Mouse (Mus musculus): Measurements from ENCODE around the gene Arfgap2. TPM values are rescaled to one million over a fixed set of nuclear protein-coding genes. Genes with fewer than 3 reads are reported as not detected.

The Arfgap2 gene
- polyA plus RNA-seq, 1 experiment from 2014 or later: 64.2 TPM

DNA sequence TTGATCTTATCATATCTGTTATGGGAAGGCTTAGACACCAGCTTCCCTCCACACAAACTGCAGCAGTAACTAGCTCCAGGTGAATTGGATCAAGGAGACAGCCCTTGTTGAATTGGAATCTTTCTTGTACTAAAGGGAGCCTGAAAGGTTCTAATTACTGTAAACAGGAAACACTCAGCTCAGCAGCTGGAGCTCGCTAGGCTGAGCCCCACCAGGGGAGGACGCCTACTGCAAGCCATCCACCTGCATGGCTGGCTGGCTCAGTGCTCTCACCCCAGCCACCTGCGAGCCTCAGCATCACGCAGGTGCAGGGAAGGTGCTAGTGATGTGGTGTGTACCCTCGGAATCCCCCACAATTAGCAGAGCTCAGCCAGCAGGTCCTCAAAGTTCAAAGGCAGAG is 43.9 kb downstream of the Arfgap2 start:
- H3K27ac ChIP-seq (ENCODE audit: low read depth): no peak overlapping the region
- H3K27me3 ChIP-seq (ENCODE audit: insufficient read depth, low read length): no peaks in the 10 kb centered on the region
- no peak for TF ChIP-seq CTCF (IDR thresholded peaks at IDR 0.05; ENCODE audit: low read depth)
- no peak for TF ChIP-seq EP300 (IDR thresholded peaks at IDR 0.05; ENCODE audit: low read depth)
- DNase-seq: no peak
- ATAC-seq: no peak
- WGBS (ENCODE audit: insufficient replicate concordance): 53% methylated on average over 5 of the region's 5 CpGs
- no peak overlapping the region for H3K4me2 ChIP-seq (ENCODE audit: low read depth, low read length)
- no peaks in the 10 kb centered on the region for H3K9me3 ChIP-seq (ENCODE audit: low read length)
- H3K36me3 ChIP-seq (replicated peaks; ENCODE audit: insufficient read depth, low read length): no peaks in the 10 kb centered on the region
- no peak overlapping the region for H3K4me3 ChIP-seq (ENCODE audit: low read depth, low read length)
- H3K9ac ChIP-seq (replicated peaks): no peak overlapping the region
- no peaks in the 10 kb centered on the region for H3K4me1 ChIP-seq (ENCODE audit: insufficient read depth)

- no peak overlapping the region for H3K9ac ChIP-seq (replicated peaks)
- H3K36me3 ChIP-seq (replicated peaks; ENCODE audit: insufficient read depth, low read length): no peaks in the 10 kb centered on the region
- H3K27ac ChIP-seq (ENCODE audit: low read depth): no peak overlapping the region
- H3K4me2 ChIP-seq (ENCODE audit: low read depth, low read length): no peak overlapping the region
- H3K4me3 ChIP-seq (ENCODE audit: low read depth, low read length): no peak overlapping the region
- TF ChIP-seq EP300 (IDR thresholded peaks at IDR 0.05; ENCODE audit: low read depth) (no peak), CTCF (IDR thresholded peaks at IDR 0.05; ENCODE audit: low read depth) (no peak)
- 82% methylated on average over 3 of the region's 3 CpGs for WGBS (ENCODE audit: insufficient replicate concordance)
- ATAC-seq (no peak), DNase-seq (no peak)
- H3K4me1 ChIP-seq (ENCODE audit: insufficient read depth): no peaks in the 10 kb centered on the region
- no peaks in the 10 kb centered on the region for H3K27me3 ChIP-seq (ENCODE audit: insufficient read depth, low read length)
- H3K9me3 ChIP-seq (ENCODE audit: low read length): no peaks in the 10 kb centered on the region
Measured at GRCm38 (mm10) chr2:91309546-91309945, 44.8 kb downstream of the Arfgap2 start.

DNA sequence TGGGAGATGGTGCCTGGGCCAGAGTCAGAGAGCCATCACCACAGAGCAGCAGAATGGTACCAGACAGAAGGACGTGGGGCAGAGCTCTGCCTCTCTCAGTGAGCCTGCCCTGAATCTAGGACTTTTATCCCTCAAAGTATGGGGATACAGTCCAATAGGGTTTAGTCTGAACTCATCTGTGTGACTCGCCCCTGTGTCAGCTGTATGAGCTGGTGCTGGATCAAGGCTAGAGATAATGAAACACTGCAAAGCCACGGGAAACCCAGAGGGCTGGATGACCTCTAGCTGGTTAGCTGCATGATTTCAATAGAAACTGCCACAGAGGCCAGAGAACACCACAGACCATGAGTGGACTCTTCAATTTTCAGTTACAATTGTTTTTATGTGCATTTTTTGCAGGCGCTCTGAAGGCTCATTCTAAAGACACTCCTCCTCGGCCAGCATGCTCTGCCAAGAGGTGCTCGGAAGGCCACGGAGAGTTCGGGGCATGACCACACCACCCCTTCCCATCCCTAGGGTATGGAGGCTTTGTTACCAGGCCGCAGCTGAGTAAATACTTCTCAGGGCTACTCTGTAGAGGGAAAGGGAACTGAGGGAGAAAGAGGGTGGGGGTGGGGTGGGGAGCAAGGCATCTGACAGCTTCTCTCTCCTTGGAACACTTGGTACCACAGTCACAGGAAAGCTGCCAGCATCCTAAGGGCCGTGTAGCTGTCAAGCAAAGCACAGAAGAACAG is 48.0 kb downstream of the Arfgap2 start:
- no peaks in the 10 kb centered on the region for H3K36me3 ChIP-seq (replicated peaks; ENCODE audit: insufficient read depth, low read length)
- ATAC-seq: no peak

GRCm38 (mm10) chr2:91314184-91314583 is 49.4 kb downstream of the Arfgap2 start:
- H3K9me3 ChIP-seq (ENCODE audit: low read length): no peaks in the 10 kb centered on the region
- H3K9ac ChIP-seq (replicated peaks): no peak overlapping the region
- TF ChIP-seq CTCF (IDR thresholded peaks at IDR 0.05; ENCODE audit: low read depth) (no peak), EP300 (IDR thresholded peaks at IDR 0.05; ENCODE audit: low read depth) (no peak)
- H3K27me3 ChIP-seq (ENCODE audit: insufficient read depth, low read length): no peaks in the 10 kb centered on the region
- no peak for ATAC-seq
- 71% methylated on average over 7 of the region's 7 CpGs for WGBS (ENCODE audit: insufficient replicate concordance)
- no peak overlapping the region for H3K4me3 ChIP-seq (ENCODE audit: low read depth, low read length)
- no peak for DNase-seq
- no peak overlapping the region for H3K27ac ChIP-seq (ENCODE audit: low read depth)
- H3K4me2 ChIP-seq (ENCODE audit: low read depth, low read length): no peak overlapping the region
- no peaks in the 10 kb centered on the region for H3K4me1 ChIP-seq (ENCODE audit: insufficient read depth)
- H3K36me3 ChIP-seq (replicated peaks; ENCODE audit: insufficient read depth, low read length): no peaks in the 10 kb centered on the region

More for the DNA sequence above, 48.0 kb downstream of the Arfgap2 start:
- Histone ChIP-seq H3K27ac (ENCODE audit: low read depth) (0 out of 2 replicates have a peak overlapping the region, but pooled peaks have one; percentile 16), H3K27me3 (ENCODE audit: insufficient read depth, low read length) (no peaks in the 10 kb centered on the region), H3K9me3 (ENCODE audit: low read length) (no peaks in the 10 kb centered on the region), H3K4me2 (ENCODE audit: low read depth, low read length) (no peak overlapping the region), H3K4me1 (ENCODE audit: insufficient read depth) (no peaks in the 10 kb centered on the region), H3K9ac (replicated peaks) (no peak overlapping the region), H3K4me3 (ENCODE audit: low read depth, low read length) (no peak overlapping the region)
- no peak for DNase-seq
- WGBS (ENCODE audit: insufficient replicate concordance): 54% methylated on average over 10 of the region's 10 CpGs
- TF ChIP-seq EP300 (IDR thresholded peaks at IDR 0.05; ENCODE audit: low read depth): no peak
- no peak for TF ChIP-seq CTCF (IDR thresholded peaks at IDR 0.05; ENCODE audit: low read depth)

- DNase-seq (no peak), ATAC-seq (peak; percentile 45; the same call in 1 of the 2 replicates)
- Histone ChIP-seq H3K4me2 (ENCODE audit: low read depth, low read length) (no peak overlapping the region), H3K27ac (ENCODE audit: low read depth) (no peak overlapping the region), H3K27me3 (ENCODE audit: insufficient read depth, low read length) (no peaks in the 10 kb centered on the region), H3K9me3 (ENCODE audit: low read length) (no peaks in the 10 kb centered on the region), H3K4me1 (ENCODE audit: insufficient read depth) (no peaks in the 10 kb centered on the region), H3K36me3 (replicated peaks; ENCODE audit: insufficient read depth, low read length) (no peaks in the 10 kb centered on the region), H3K9ac (replicated peaks) (no peak overlapping the region), H3K4me3 (ENCODE audit: low read depth, low read length) (no peak overlapping the region)
- no peak for TF ChIP-seq CTCF (IDR thresholded peaks at IDR 0.05; ENCODE audit: low read depth)
- no peak for TF ChIP-seq EP300 (IDR thresholded peaks at IDR 0.05; ENCODE audit: low read depth)
- WGBS (ENCODE audit: insufficient replicate concordance): 48% methylated on average over 10 of the region's 10 CpGs
Measured at GRCm38 (mm10) chr2:91320559-91321529, 56.1 kb downstream of the Arfgap2 start.

DNA sequence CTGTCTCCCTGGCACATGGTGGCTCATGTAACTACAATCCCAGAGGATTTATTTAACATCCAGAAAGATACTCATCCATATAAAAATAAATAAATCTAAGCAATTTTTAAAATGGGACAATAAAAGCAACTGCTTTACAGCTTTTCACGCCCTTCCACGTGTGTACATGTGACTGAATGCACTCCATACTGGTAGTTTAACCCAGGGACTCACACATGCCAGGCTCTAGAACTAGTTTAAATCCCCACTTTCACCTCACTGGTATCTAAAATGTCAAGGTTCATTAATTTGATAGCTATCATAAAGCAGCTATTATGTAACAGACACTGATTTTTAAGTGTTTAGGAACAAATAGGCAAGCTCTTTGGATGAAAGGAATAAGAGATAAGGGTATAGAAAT is 57.1 kb downstream of the Arfgap2 start:
- Histone ChIP-seq H3K4me2 (ENCODE audit: low read depth, low read length) (no peak overlapping the region), H3K9me3 (ENCODE audit: low read length) (no peaks in the 10 kb centered on the region), H3K4me3 (ENCODE audit: low read depth, low read length) (no peak overlapping the region), H3K9ac (replicated peaks) (no peak overlapping the region), H3K4me1 (ENCODE audit: insufficient read depth) (0 out of 2 replicates have a peak, but pooled peaks cover under 1% of the 10 kb centered on the region), H3K27ac (ENCODE audit: low read depth) (no peak overlapping the region), H3K36me3 (replicated peaks; ENCODE audit: insufficient read depth, low read length) (no peaks in the 10 kb centered on the region), H3K27me3 (ENCODE audit: insufficient read depth, low read length) (no peaks in the 10 kb centered on the region)
- DNase-seq: no peak
- ATAC-seq: no peak
- 82% methylated on average over 2 of the region's 2 CpGs for WGBS (ENCODE audit: insufficient replicate concordance)
- TF ChIP-seq CTCF (IDR thresholded peaks at IDR 0.05; ENCODE audit: low read depth): no peak
- no peak for TF ChIP-seq EP300 (IDR thresholded peaks at IDR 0.05; ENCODE audit: low read depth)
